Comparison of ENCODE assay signal across 10 mouse cellular contexts in genomic region chr13:52849394-52849801, GRCm38 (mm10).
DNase-seq lines count a peak whose midpoint lies in the region; ATAC-seq and TF ChIP-seq lines count a peak whose summit lies in the region.
"Had no signal": no experiment of that assay in that cellular context is flagged by ENCODE, and none has a peak within 500 bp of the region (broad histone marks: within the 10 kb centered on the region; RNA-seq: fewer than 3 reads in every experiment).

No protein-coding gene starts in this region.

- peak; percentile 25 for DNase-seq in thymus, adult 2 months
- no peak for DNase-seq in thymus, postnatal 10 days (ENCODE audit: low spot score in 2 of 2)
- peak; percentile 75 to 83 for DNase-seq in cerebellum, postnatal 25 days
- no peak for DNase-seq in adrenal gland, postnatal 4 days (ENCODE audit: low spot score in 2 of 2)
- no peak for DNase-seq in embryo, embryonic 9.5 days (ENCODE audit: extremely low spot score)
- no peak for DNase-seq in left cerebral cortex, adult 11 months (ENCODE audit: low spot score)
- DNase-seq: gastrocnemius, postnatal 36 days; heart, postnatal 4 days; liver, embryonic 13.5 days had no signal

- TF ChIP-seq CTCF in thymus, adult 2 months (IDR thresholded peaks at IDR 0.05; ENCODE audit: borderline replicate concordance, control insufficient read depth, extremely low read depth, insufficient read depth, low read length, poor library complexity) = no peak

- no peak overlapping the region for H3K4me3 ChIP-seq in thymus, adult 2 months (ENCODE audit: control insufficient read depth, insufficient read depth, low read length)
- H3K4me3 ChIP-seq: liver, embryonic 13.5 days had no signal

- ATAC-seq in megakaryocyte, adult 5-6 weeks (ENCODE audit: poor library complexity, severe bottlenecking) = peak; percentile 45

- H3K4me1 ChIP-seq in thymus, adult 2 months (replicated peaks; ENCODE audit: control insufficient read depth, insufficient read depth, low read length) = peaks cover 29% of the 10 kb centered on the region

- no peaks in the 10 kb centered on the region for H3K36me3 ChIP-seq in thymus, adult 2 months (ENCODE audit: control insufficient read depth, insufficient read depth, low read length)
- H3K36me3 ChIP-seq: liver, embryonic 13.5 days had no signal

- H3K27ac ChIP-seq in thymus, adult 2 months (ENCODE audit: control insufficient read depth, insufficient read depth, low read length) = no peak overlapping the region
- H3K27ac ChIP-seq: liver, embryonic 13.5 days had no signal

- H3K27me3 ChIP-seq in thymus, adult 2 months (ENCODE audit: control insufficient read depth, insufficient read depth, low read length) = no peaks in the 10 kb centered on the region
- H3K27me3 ChIP-seq: liver, embryonic 13.5 days had no signal

- TF ChIP-seq POLR2A in thymus, adult 2 months (IDR thresholded peaks at IDR 0.05; ENCODE audit: control insufficient read depth, extremely low read depth, insufficient read depth, low read length, poor library complexity) = 0 out of 2 replicates have a peak, but pooled peaks have one; percentile 17

- 48% methylated on average over 9 of the region's 9 CpGs for WGBS in thymus, adult 2 months

Comparison
In these comparisons a context has a peak if more than half of its experiments do, and no peak if none do; other contexts are left out.
1. DNase-seq: peak in thymus, adult 2 months (single experiment) and cerebellum, postnatal 25 days (2 of 2); none in thymus, postnatal 10 days (0 of 2), adrenal gland, postnatal 4 days (0 of 2), embryo, embryonic 9.5 days (single experiment) and left cerebral cortex, adult 11 months (single experiment).